Mouse (Mus musculus): ENCODE results near the gene Pgap3.
A peak's percentile ranks its signal among the peaks of the same experiment; 100 is the strongest.

Gene Pgap3

DNA sequence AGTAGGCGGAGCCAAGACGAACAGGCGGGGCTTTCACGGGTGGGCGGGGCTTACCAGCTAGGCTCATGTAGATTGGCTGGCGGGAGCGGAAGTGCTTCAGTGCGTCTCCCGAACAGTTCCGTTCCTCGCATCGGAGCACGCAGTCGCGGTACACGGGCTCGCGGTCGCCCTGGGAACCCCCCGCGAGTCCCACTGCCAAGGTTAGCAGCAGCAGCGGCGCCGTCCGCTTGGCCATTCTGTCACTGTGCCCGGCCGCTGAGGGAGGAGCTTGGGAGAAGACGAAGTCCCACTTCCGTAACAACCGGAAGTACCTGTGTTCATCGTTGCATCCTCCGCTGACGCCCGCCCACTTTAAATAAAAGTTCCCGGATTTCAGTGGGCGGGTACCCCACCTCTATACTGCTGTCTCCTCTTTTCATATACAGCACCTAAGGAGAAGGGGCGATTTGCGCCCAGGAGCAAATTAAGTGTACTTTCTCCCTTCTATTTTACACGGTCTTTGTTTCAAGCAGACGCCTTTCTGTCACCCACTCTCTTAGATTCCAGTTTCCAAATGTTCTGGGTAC, at the start of gene Pgap3:
Gene Pgap3, minus strand, starts transcription at position 330 of the 566 bp plus-strand sequence.
- peak; percentile 92 for DNase-seq (ENCODE audit: low spot score)

DNA sequence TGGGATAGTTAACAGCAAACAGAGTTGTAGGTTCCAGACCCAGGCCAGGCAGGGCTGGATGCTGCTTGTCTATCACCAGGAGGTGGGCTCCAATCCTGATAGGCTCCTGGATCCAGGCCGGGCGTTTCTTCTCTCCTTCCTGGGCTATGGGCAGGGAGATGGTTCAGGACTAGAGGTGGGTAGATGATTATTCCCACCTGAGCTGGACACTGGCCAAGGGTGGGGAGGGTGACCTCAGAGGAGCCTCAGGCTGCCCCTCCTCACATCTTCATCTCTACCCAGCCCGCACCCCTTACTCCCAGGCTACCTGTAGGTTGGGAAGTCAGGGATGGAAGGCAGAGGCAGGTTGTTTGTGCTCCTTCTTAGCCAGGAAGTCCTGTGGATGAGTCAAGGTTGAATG, 49.1 kb upstream of the Pgap3 start:
- DNase-seq (ENCODE audit: low spot score): no peak

DNA sequence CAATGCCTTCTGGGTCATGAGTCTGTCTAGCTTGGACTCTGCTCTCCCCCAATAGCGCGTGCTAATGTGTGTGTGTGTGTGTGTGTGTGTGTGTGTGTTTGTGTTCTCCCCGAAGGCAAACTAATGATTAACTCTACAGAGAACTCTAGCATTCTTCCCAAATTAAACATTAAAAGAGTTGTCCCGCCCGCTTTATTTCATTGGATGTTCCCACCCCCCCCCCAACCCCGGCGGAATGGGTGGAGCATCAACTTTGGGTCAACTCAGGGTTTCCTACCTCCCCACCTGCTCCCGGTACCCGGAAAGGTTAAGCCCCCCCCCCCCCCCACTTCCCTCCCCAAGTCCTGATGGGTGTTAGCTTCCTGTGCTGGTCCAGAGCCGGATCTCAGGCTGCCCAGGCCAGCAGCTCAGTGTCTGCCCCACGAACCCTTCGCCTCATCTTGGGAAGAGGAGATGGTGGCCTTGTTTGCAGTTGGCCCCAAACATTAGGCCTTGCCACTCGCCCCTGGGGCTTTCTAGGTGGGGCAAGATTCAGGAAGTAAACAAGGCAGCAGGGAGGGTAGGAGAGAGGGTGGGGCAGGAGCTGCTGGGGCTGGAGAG, 48.0 kb upstream of the Pgap3 start:
- peak; percentile 87 for DNase-seq (ENCODE audit: low spot score)

DNA sequence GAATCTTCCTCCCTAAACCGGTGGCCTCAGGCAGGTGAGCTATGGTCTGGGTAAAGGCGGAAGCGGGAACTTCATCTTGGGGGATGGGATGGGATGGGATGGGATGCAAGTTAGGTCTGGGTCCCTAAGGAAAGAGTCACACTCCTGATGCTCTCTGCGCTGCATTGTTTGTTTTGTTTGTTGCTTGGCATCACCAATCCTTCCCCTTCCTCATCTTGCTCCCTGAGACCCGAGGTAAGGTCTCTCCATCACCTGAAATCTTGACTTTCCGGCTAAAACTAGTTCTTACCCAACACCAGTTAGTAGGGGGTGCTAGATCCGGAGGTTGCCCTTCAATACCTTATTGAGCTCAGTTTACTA, 47.2 kb upstream of the Pgap3 start:
- peak; percentile 55 for DNase-seq (ENCODE audit: low spot score)

DNA sequence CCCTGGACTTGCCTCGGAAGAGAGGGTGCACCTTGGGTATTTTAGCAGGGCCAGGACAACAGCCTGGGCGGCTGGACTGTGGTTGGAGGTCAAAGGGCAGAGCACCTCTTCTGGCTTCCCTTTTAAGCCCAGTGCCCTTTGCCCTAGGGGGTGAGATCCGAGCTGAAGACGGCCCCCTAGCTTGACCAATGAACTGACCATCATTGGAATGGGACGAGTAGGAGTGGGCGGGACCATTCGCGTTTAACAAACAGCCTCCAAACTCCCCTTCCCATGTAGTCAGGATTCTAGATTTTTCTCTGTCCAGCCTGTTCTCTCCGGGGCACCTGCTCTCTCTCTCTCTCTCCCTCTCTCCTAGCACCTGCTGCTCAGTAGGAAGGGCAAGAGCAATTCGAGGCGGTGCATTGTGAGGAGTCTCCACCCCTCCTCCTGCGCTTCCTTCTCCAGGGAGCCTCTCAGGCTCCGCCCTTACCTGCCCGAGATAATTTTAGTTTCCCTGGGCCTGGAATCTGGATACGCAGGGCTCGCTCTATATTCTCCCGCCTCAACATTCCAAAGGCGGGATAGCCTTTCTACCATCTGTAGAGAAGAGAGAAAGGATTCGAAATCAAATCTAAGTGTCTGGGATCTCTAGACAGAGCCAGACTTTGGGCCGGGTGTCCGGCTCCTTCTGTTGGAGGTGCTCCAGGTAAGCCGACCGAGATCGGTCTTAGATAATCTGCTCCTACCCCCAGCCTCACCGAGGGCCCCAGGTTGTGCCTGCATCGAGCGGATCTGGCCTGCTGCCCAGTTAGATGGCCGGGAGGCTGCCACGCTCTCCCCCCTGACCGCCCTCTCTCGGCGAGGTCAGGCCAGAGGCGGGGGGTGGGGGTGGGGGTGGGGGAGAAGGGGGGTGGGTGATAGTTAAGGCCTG, 46.5 kb upstream of the Pgap3 start:
- DNase-seq (ENCODE audit: low spot score): peak; percentile 93

DNA sequence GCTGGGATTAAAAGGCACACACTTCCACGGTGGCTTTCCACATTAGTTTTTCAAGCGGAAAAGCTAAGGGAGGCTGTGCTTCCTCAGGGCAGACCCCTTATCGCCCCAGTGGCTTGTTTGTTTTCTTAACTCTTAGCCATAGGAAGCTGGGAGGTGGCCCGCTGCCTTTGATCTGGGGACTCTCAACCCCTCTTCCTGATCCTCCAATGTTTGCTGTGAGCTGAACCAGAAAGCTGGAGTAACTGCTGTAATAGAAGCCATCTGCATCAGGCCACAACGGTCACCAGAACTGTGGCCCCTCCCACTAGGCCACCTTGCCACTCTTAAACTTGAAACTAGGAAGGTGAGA, 45.9 kb upstream of the Pgap3 start, which contains the start of gene Grb7:
Gene Grb7, plus strand, starts transcription at position 182 of the 349 bp plus-strand sequence.
- DNase-seq (ENCODE audit: low spot score): no peak

DNA sequence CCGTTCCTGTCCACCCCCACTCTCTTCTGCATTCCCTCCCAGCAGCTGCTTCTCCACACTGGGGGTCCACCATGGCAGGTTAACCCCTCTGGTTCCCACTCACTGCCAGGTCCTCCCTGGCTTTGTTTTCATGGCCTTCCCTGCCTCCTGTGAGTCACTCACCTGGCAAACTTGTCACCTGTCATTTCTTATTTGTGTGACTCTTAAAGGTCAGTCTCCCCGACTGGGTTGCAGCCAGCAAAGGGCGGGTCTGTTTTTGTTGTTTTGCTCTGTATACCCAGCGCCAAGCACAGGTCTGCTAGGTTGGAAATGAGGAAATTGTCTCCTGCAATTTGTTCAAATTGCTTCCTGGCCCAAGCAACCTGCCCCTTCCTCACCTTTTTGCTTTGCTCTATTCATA, 45.4 kb upstream of the Pgap3 start:
- DNase-seq (ENCODE audit: low spot score): peak; percentile 33

DNA sequence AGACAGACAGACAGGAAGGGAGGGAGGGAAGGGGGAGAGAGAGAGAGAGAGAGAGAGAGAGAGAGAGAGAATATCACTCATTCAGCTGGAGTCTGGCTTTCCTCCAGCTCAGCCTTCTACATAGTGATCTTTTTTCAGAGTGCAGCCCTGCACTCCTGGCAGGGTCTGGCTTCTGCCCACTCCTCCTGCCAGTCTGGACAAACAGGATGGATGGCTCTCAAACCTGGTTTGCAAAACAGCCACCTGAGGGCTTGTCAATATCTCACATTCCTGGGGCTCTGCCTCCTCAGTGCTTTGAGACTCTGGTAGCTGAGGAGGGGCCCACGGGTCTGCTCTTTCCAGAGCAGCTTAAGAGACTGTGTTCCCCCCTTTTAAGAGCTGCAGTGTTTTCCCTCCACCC, 44.9 kb upstream of the Pgap3 start:
- DNase-seq (ENCODE audit: low spot score): peak; percentile 10

DNA sequence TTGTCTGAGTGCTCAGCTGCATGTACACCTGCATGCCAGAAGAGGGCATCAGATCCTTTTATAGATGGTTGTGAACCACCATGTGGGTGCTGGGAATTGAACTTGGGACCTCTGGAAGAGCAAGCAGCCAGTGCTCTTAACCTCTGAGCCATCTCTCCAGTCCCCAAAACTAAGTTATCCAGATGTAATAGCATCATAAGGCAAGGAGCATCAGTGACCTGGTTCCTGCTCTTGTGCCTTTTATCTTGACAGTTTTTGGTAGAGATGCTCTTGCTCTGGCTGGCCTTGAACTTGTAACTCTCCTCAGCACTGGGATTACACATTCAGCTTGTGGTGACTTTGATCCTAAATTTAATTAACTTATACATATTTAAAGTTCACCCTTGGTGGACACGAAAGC, 43.4 kb upstream of the Pgap3 start:
- no peak for DNase-seq (ENCODE audit: low spot score)

DNA sequence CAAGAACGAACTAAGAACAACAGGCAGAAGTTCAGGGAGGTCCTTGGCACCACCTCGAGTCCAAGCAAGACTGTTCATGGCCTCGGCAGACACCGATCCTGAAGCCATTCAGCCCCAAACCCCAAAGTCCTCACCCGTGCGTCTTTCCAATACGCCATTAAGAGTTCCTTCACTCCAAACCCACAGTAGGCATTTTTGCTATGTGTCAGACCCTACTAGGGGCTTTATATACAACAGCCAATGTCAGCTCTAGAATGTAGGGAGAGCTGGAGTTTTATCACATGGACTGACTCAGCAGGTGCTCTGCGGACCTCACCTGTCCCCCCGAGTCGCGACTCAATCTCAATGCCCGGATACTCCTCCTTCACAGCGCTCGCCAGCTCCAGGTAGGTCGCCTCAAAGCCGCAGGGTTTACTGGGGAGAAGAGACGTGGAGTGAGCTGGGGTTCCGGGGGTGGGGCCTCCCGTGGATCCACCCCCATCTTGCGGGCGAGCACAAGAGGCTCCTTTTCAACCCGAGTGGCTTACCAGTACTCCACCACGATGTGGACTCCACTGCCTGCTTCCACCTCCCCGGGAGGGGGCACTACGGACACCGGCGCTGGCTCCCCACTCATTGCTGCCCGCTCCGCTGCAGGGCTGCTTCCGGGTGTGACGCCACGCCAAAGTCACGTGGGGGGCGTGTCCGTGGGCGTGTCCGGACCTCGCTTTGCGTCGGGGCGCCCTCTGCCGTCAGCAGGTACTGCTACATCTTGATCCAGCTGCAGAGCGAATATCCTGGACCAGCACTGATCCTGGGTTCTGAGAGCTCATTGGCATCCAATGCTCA, 38.3 kb upstream of the Pgap3 start, which contains the start of gene Mien1:
Gene Mien1, minus strand, starts transcription at position 661 of the 828 bp plus-strand sequence.
- peak; percentile 93 for DNase-seq (ENCODE audit: low spot score)

DNA sequence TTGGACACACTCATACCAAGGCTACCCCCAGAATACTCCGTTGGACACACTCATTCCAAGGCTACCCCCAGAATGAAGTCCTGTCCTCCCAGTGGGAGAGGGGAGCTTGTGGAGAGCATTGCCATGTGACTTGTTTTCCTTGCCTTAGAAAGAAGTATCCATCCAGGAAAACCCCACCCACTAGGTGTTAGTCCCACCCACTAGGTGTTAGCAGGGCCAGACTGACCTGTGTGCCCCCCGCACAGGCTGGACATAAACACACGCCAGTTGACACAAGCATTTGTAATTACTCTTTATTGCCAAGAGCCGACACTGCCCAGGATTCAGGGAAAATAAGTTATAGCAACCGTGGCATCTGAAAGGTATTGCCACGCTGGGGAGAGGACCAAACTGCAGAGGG, 37.2 kb upstream of the Pgap3 start:
- peak; percentile 21 for DNase-seq (ENCODE audit: low spot score)

DNA sequence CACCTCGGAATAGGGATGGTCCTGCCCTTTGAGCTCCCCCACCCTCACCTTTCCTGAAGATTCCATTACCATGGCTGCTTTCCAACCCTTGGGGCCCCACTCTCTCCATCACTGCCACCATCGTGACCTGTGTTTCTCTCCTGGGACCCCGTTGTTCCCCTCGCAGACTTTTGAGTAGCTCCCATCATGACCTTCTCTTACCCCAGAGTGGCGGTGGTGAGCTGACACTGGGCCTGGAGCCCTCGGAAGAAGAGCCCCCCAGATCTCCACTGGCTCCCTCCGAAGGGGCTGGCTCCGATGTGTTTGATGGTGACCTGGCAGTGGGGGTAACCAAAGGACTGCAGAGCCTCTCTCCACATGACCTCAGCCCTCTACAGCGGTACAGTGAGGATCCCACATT, 35.4 kb upstream of the Pgap3 start:
- DNase-seq (ENCODE audit: low spot score): no peak

DNA sequence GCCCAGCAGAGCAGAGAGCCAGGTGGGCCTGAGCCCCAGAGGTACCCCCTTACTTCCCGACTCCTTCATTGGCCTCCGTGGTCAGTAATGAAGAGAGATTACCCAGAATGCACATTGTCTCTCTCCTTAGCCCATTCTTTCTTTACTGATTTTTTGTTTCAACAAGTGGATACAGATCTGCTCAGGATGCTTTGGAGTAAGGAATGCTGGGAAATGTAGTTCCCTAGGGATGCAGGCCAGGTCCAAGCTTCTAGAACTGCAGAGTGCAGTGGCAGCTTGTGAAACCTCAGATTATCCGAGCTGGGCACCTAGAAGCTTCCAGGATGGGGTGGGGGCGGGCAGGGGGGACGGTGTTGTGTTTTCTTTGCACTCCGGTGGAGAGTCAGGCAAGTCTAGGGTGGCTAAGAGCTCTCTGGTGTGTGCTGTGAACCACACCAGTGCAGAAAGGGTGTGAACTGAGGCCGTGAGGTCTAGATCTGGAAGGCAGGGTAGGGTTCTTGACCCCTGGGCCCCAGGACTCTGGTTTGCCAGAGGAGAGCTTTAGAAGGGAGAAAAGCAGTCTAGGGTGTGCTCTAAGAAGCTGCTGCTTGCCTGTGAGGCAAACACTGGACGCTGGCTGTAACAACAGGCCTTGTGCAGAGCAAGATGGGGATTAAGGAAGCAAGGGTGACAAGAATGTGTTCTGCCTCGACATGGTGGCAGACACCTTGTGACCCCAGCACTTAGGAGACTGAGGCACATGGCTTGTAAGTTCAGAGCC, 31.6 kb upstream of the Pgap3 start:
- no peak for DNase-seq (ENCODE audit: low spot score)

DNA sequence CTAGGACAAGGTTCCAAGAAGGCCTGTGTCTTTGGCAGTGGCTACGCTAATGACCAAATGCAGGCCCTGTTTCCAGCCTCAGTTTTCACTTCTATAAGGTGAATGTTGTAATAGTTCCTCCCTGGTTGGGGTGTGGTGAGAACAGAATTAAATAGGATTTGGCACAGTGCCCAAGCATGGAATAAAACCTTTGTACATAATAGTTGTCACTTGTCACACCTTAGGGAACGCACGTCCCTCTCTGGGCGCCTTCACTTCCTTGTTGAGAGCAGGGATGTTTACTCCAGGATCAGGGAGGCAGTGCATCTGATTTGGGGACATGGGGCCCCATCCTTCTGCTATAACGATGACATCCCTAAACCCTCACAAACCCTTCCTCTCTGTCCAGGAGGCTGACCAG, 28.1 kb upstream of the Pgap3 start:
- no peak for DNase-seq (ENCODE audit: low spot score)

DNA sequence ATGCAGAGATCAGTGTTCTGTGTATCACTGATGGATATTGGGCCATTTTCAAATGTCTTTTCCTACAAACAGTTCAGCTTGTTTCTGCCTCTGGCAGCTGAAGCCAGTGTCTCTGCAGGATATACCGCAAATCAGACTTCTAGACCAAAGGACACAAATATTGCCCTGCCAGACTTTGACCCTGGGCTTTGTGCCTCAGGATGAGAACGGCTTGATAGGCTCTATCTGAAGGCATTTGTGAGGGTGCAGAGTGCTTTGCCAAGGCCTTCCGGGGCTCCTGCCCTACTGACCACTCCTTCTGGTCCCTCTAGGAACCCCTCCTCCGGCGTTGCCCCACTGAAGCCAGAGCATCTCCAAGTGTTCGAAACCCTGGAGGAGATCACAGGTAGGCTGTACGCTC, 26.3 kb upstream of the Pgap3 start:
- DNase-seq (ENCODE audit: low spot score): no peak

DNA sequence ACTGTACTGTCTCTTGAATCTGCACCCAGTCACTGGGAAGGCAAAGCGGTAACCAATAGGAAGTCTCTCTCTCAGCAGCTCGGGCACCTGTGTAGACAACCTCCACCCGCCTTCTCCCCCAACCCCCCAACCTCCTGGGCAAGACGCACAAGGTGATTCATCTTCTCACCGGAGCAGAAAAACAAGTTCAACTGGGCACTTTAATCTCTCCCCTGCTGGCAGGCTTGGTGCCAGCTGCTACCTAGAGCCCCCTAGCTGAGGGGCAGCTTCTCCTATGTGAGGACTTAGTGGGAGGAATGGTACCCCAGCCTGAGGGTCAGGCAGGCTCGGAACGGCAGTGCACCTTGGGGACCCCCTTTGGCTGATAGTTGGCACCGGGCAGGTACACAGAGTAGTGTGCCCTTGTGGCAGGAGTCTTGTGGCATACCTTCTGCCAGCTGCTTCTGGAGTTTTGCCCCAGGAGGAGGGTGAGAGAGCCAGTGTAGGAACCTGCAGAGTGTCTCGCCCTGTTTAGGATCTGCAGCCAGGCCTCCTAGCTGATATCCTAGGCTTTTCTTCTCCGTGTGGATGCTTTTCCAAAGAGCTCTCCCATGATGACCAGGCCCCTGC, 18.8 kb upstream of the Pgap3 start:
- no peak for DNase-seq (ENCODE audit: low spot score)

DNA sequence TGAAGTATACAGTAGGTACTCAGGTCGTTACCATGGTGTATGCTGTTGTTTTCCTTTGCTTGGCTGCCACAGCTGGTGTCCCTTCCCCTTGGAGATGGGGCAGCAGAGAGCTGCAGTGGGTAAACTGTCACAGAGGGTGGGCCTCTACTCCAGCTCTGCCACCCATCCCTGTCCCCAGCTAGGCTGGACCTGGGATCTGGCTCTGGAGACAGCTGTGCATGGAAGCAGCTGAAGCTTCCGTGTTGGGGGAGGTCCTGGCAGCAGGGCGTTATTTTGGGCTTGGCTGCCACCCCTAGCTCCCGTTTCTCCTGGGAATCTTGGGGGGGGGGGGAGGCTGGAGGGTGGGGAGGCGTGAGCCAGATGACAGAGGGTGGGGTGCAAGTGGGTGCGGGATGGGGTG, 18.0 kb upstream of the Pgap3 start:
- DNase-seq (ENCODE audit: low spot score): no peak

DNA sequence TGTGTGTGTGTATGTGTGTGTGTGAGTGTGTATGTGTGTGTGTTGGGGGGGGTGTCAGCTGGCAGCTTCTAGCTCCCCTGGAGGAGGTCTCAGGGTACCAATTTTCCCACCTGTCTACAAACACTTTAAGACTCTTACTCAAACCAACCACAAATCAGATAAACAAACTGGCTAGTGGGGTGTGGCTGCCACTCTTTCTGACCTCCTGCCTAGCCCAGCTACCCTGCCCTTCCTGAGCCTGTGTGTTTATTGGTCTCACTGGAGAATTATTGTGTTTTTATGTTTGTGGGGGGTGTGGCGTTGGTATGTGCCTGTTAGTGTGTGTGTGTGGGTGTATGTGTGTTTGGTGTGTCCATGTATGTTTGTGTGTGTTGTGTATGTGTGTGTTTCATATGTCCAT, 16.8 kb upstream of the Pgap3 start:
- no peak for DNase-seq (ENCODE audit: low spot score)

DNA sequence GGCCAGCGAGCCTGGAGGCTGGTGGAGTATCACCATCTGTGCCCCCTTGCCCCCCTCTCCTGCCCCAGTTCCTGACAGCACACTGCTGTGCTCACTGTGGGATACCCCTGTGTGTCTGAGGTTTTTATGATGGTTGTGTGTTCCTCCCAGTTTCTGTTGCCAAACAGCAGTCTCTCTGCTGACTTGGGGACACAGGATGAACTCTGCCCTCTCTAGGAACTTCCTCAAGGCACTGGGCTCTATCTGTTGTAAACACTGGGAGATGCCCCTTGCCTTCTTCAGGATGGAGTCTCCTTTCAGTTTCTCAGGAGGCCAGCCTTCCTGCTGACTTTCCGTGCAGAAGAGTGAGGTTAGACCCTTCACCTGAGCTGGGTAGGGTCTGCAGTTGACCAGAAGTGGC, 13.9 kb upstream of the Pgap3 start:
- DNase-seq (ENCODE audit: low spot score): peak; percentile 47

DNA sequence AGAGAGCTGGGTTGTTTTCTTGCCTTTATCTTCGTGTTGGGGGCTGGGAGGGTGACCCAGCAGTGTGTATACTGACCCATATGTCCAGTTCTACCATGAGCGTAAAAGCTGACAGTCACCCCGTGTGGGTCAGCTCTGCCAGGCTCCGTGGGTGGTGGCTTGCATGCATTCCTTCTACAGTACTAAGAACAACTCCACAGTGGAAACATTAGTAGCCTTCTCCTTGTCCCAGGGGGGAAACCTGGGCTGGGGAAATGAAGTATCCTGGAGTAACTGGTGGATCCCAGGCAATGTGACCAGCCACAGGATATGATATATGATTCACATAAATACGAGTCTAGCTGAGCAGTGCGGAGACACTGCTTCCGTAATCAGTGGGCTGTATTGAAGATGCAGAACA, 13.4 kb upstream of the Pgap3 start:
- DNase-seq (ENCODE audit: low spot score): no peak

DNA sequence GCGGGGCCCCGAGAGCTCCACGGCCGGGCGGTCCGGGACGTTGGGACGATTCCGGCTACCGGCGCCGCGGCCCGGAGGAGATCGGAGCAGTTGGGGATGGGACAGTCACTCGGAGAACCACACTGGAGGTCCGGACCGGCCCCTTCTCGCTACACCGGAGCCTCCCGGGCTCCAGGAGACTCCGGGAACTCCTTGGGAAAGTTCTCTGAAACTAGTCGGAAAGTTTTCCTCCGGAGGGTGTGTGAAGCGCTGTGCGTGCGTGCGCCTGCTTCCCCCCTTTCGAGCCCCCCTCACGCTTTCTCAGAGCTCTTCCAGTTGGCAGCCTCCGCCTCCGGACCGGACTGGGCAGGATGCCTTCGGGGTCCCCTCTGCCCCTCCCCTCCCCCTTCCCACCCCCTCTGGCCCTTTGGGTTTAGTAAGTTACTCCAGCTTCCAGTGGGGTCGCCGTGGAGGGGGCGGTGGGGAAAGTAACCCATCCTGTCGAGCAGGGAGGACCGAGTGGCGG, 12.6 kb upstream of the Pgap3 start:
- peak; percentile 51 for DNase-seq (ENCODE audit: low spot score)
